Mouse (Mus musculus): ENCODE measurements around the gene Ltbp3. TPM values are rescaled to one million over a fixed set of nuclear protein-coding genes. Genes with fewer than 3 reads are reported as not detected.

Gene Ltbp3
- polyA plus RNA-seq, 1 experiment from 2014 or later = 10.6 TPM

GRCm38 (mm10) chr19:5711218-5711617, 29.5 kb upstream of the Ltbp3 start:
- Histone ChIP-seq H3K9me3 (no peaks in the 10 kb centered on the region), H3K27ac (no peak overlapping the region), H3K27me3 (no peaks in the 10 kb centered on the region), H3K36me3 (peaks cover 75% of the 10 kb centered on the region), H3K9ac (no peak overlapping the region), H3K4me1 (replicated peaks) (peaks cover 14% of the 10 kb centered on the region), H3K4me3 (no peak overlapping the region), H3K4me2 (no peak overlapping the region)
- 7% methylated on average over 3 of the region's 3 CpGs for WGBS
- ATAC-seq (ENCODE audit: low FRiP score) = no peak

- H3K4me3 ChIP-seq = no peak overlapping the region
- ATAC-seq (ENCODE audit: low FRiP score) = no peak
- 93% methylated on average over 14 of the region's 14 CpGs for WGBS
- no peak overlapping the region for H3K9ac ChIP-seq
- H3K27ac ChIP-seq = no peak overlapping the region
- H3K36me3 ChIP-seq = peaks cover 70% of the 10 kb centered on the region
- H3K27me3 ChIP-seq = no peaks in the 10 kb centered on the region
- no peak overlapping the region for H3K4me2 ChIP-seq
- H3K4me1 ChIP-seq (replicated peaks) = peaks cover 22% of the 10 kb centered on the region
- H3K9me3 ChIP-seq = no peaks in the 10 kb centered on the region
Measured at GRCm38 (mm10) chr19:5711907-5712460, 28.7 kb upstream of the Ltbp3 start.

GRCm38 (mm10) chr19:5713255-5713654, 27.4 kb upstream of the Ltbp3 start:
- Histone ChIP-seq H3K4me1 (replicated peaks) (peaks cover 26% of the 10 kb centered on the region), H3K4me3 (no peak overlapping the region), H3K27ac (no peak overlapping the region), H3K4me2 (no peak overlapping the region), H3K9me3 (no peaks in the 10 kb centered on the region), H3K9ac (no peak overlapping the region), H3K27me3 (no peaks in the 10 kb centered on the region), H3K36me3 (peaks cover 65% of the 10 kb centered on the region)
- no peak for ATAC-seq (ENCODE audit: low FRiP score)
- WGBS = 79% methylated on average over 5 of the region's 5 CpGs

GRCm38 (mm10) chr19:5713730-5714129, 27.0 kb upstream of the Ltbp3 start:
- Histone ChIP-seq H3K4me2 (no peak overlapping the region), H3K27me3 (no peaks in the 10 kb centered on the region), H3K36me3 (peaks cover 65% of the 10 kb centered on the region), H3K4me3 (no peak overlapping the region), H3K27ac (no peak overlapping the region), H3K9me3 (no peaks in the 10 kb centered on the region), H3K9ac (no peak overlapping the region), H3K4me1 (replicated peaks) (peaks cover 26% of the 10 kb centered on the region)
- ATAC-seq (ENCODE audit: low FRiP score) = no peak
- 17% methylated on average over 2 of the region's 2 CpGs for WGBS

GRCm38 (mm10) chr19:5715793-5716688, 24.7 kb upstream of the Ltbp3 start:
- H3K9ac ChIP-seq = peak overlapping the region; percentile 40; the same call in 1 of the 2 replicates
- 17% methylated on average over 43 of the region's 43 CpGs for WGBS
- peaks cover 67% of the 10 kb centered on the region for H3K36me3 ChIP-seq
- no peak overlapping the region for H3K27ac ChIP-seq
- peak overlapping the region; percentile 38 for H3K4me2 ChIP-seq
- no peaks in the 10 kb centered on the region for H3K9me3 ChIP-seq
- peaks cover 26% of the 10 kb centered on the region for H3K4me1 ChIP-seq (replicated peaks)
- ATAC-seq (ENCODE audit: low FRiP score) = peak; percentile 72
- peak overlapping the region; percentile 11; the same call in 1 of the 2 replicates for H3K4me3 ChIP-seq
- no peaks in the 10 kb centered on the region for H3K27me3 ChIP-seq

GRCm38 (mm10) chr19:5716955-5717354, 23.7 kb upstream of the Ltbp3 start:
- Histone ChIP-seq H3K4me1 (replicated peaks) (peaks cover 26% of the 10 kb centered on the region), H3K36me3 (peaks cover 70% of the 10 kb centered on the region), H3K4me2 (no peak overlapping the region), H3K9me3 (no peaks in the 10 kb centered on the region), H3K4me3 (no peak overlapping the region), H3K9ac (peak overlapping the region; percentile 56; the same call in 1 of the 2 replicates), H3K27me3 (no peaks in the 10 kb centered on the region), H3K27ac (0 out of 2 replicates have a peak overlapping the region, but pooled peaks have one; percentile 19)
- 56% methylated on average over 10 of the region's 10 CpGs for WGBS
- no peak for ATAC-seq (ENCODE audit: low FRiP score)

- 93% methylated on average over 6 of the region's 6 CpGs for WGBS
- peaks cover 80% of the 10 kb centered on the region for H3K36me3 ChIP-seq
- peaks cover 32% of the 10 kb centered on the region for H3K4me1 ChIP-seq (replicated peaks)
- no peak overlapping the region for H3K4me3 ChIP-seq
- no peak overlapping the region for H3K27ac ChIP-seq
- H3K4me2 ChIP-seq = no peak overlapping the region
- ATAC-seq (ENCODE audit: low FRiP score) = no peak
- no peaks in the 10 kb centered on the region for H3K9me3 ChIP-seq
- H3K27me3 ChIP-seq = no peaks in the 10 kb centered on the region
- 0 out of 2 replicates have a peak overlapping the region, but pooled peaks have one; percentile 24 for H3K9ac ChIP-seq
Measured at GRCm38 (mm10) chr19:5721233-5721632, 19.5 kb upstream of the Ltbp3 start.

GRCm38 (mm10) chr19:5722848-5723425, 17.8 kb upstream of the Ltbp3 start:
- H3K36me3 ChIP-seq = peaks cover 74% of the 10 kb centered on the region
- no peak overlapping the region; the same call in 1 of the 2 replicates for H3K9ac ChIP-seq
- H3K9me3 ChIP-seq = no peaks in the 10 kb centered on the region
- H3K27ac ChIP-seq = no peak overlapping the region
- WGBS = 91% methylated on average over 7 of the region's 7 CpGs
- H3K4me1 ChIP-seq (replicated peaks) = peaks cover 37% of the 10 kb centered on the region
- no peak overlapping the region for H3K4me2 ChIP-seq
- no peaks in the 10 kb centered on the region for H3K27me3 ChIP-seq
- H3K4me3 ChIP-seq = no peak overlapping the region
- no peak for ATAC-seq (ENCODE audit: low FRiP score)

- H3K27me3 ChIP-seq = no peaks in the 10 kb centered on the region
- no peak overlapping the region for H3K4me3 ChIP-seq
- H3K9ac ChIP-seq = peak overlapping the region; percentile 100; the same call in 1 of the 2 replicates
- H3K4me1 ChIP-seq (replicated peaks) = peaks cover 46% of the 10 kb centered on the region
- 72% methylated on average over 4 of the region's 4 CpGs for WGBS
- ATAC-seq (ENCODE audit: low FRiP score) = no peak
- peaks cover 66% of the 10 kb centered on the region for H3K36me3 ChIP-seq
- H3K27ac ChIP-seq = no peak overlapping the region
- peak overlapping the region; percentile 99; the same call in 1 of the 2 replicates for H3K4me2 ChIP-seq
- H3K9me3 ChIP-seq = no peaks in the 10 kb centered on the region
Measured at GRCm38 (mm10) chr19:5723934-5724548, 16.7 kb upstream of the Ltbp3 start.

- H3K9ac ChIP-seq = peak overlapping the region; percentile 100
Measured at GRCm38 (mm10) chr19:5724549-5724941, 16.2 kb upstream of the Ltbp3 start.

GRCm38 (mm10) chr19:5725029-5725707, 15.5 kb upstream of the Ltbp3 start:
- 77% methylated on average over 12 of the region's 12 CpGs for WGBS
- H3K27ac ChIP-seq = no peak overlapping the region
- peak overlapping the region; percentile 100 for H3K9ac ChIP-seq
- ATAC-seq (ENCODE audit: low FRiP score) = no peak
- peak overlapping the region; percentile 99 for H3K4me2 ChIP-seq
- H3K4me3 ChIP-seq = peak overlapping the region; percentile 96
- H3K27me3 ChIP-seq = no peaks in the 10 kb centered on the region
- peaks cover 52% of the 10 kb centered on the region for H3K4me1 ChIP-seq (replicated peaks)
- no peaks in the 10 kb centered on the region for H3K9me3 ChIP-seq
- H3K36me3 ChIP-seq = peaks cover 55% of the 10 kb centered on the region

More at GRCm38 (mm10) chr19:5724549-5724941, 16.2 kb upstream of the Ltbp3 start:
- Histone ChIP-seq H3K27ac (no peak overlapping the region), H3K4me1 (replicated peaks) (peaks cover 46% of the 10 kb centered on the region), H3K4me2 (peak overlapping the region; percentile 99), H3K27me3 (no peaks in the 10 kb centered on the region), H3K36me3 (peaks cover 61% of the 10 kb centered on the region), H3K4me3 (peak overlapping the region; percentile 96; the same call in 1 of the 2 replicates), H3K9me3 (no peaks in the 10 kb centered on the region)
- no peak for ATAC-seq (ENCODE audit: low FRiP score)
- WGBS = 67% methylated on average over 7 of the region's 7 CpGs
